ENCODE assay signal across 8 mouse cellular contexts in the genomic region with DNA sequence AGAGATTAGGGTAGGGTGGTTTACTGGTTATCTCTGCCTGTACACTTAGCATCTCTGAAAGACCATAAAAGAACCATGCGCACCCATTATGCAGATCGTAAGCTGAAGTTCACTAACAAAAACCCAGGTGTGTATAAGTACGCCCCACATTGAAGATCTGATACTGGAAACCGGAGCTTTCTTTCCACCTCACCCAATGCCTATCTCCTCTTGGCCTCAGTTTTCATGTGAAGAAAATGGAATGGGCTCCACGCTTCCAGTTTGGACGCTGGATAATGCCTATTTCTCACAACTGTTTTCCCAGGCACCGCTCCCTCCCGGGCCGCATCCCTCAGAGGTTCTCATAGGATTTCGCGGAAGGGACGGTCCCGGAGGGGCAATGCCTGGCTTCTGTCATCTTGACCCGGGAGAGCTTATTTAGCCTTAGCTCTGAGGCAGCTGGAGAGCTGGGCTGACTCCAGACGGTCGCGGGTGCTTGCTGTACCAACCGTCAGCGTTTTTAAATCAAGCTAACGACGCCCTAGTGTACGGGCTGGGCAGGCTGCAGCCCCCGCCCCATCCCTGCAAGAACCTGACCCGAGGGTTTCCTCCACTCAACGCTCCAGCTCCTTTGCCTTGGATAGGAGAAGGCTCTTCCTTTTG. TPM values are rescaled to one million over a fixed set of nuclear protein-coding genes. Genes with fewer than 3 reads are reported as not detected.
A peak's percentile ranks its signal among the peaks of the same experiment; 100 is the strongest.
DNase-seq lines count a peak whose midpoint lies in the region; ATAC-seq and TF ChIP-seq lines count a peak whose summit lies in the region.

No protein-coding gene starts in this region.

- H3K36me3 ChIP-seq in kidney, adult 2 months (ENCODE audit: control insufficient read depth, insufficient read depth, low read length), result no peaks in the 10 kb centered on the region
- H3K36me3 ChIP-seq in forebrain, embryonic 14.5 days (ENCODE audit: control insufficient read depth, insufficient read depth, low read length), result no peaks in the 10 kb centered on the region
- peaks cover 6% of the 10 kb centered on the region; the same call in 1 of the 2 replicates for H3K36me3 ChIP-seq in hindbrain, embryonic 14.5 days (replicated peaks; ENCODE audit: control insufficient read depth, insufficient read depth)

- WGBS in kidney, adult 2 months, result 4% methylated on average over 25 of the region's 25 CpGs
- WGBS in forebrain, embryonic 14.5 days, result 6% methylated on average over 25 of the region's 25 CpGs
- 3% methylated on average over 25 of the region's 25 CpGs for WGBS in hindbrain, embryonic 14.5 days

- no peaks in the 10 kb centered on the region for H3K9me3 ChIP-seq in forebrain, embryonic 14.5 days (replicated peaks; ENCODE audit: control insufficient read depth, low read length)
- no peaks in the 10 kb centered on the region for H3K9me3 ChIP-seq in hindbrain, embryonic 14.5 days (ENCODE audit: control insufficient read depth, low read length)

- no peak for TF ChIP-seq POLR2A in kidney, adult 2 months (IDR thresholded peaks at IDR 0.05; ENCODE audit: low read depth, low read length)

- H3K27ac ChIP-seq in kidney, adult 2 months (ENCODE audit: insufficient read depth, low read depth, low read length), result peak overlapping the region; percentile 16; the same call in 1 of the 2 replicates
- H3K27ac ChIP-seq in forebrain, embryonic 14.5 days (ENCODE audit: low read depth, low read length), result peak overlapping the region; percentile 63; the same call in 1 of the 2 replicates
- peak overlapping the region; percentile 93 for H3K27ac ChIP-seq in hindbrain, embryonic 14.5 days

- peak overlapping the region; percentile 60 for H3K4me2 ChIP-seq in forebrain, embryonic 14.5 days (ENCODE audit: low read length)
- peak overlapping the region; percentile 77 for H3K4me2 ChIP-seq in hindbrain, embryonic 14.5 days (replicated peaks)

- H3K9ac ChIP-seq in forebrain, embryonic 14.5 days (ENCODE audit: low read length), result peak overlapping the region; percentile 83
- peak overlapping the region; percentile 82 for H3K9ac ChIP-seq in hindbrain, embryonic 14.5 days

- ATAC-seq in forebrain, embryonic 14.5 days, result no peak
- peak; percentile 24; the same call in 1 of the 2 replicates for ATAC-seq in hindbrain, embryonic 14.5 days (ENCODE audit: low FRiP score)
- ATAC-seq in erythroid progenitor cell, adult 5-6 weeks (replicated peaks; ENCODE audit: low FRiP score, poor library complexity, severe bottlenecking), result no peak

- no peak for TF ChIP-seq CTCF in kidney, adult 2 months (conservative IDR thresholded peaks at IDR 0.05; ENCODE audit: insufficient read depth, insufficient read length, low read depth, low read length)

- DNase-seq in kidney, adult 2 months, result no peak
- DNase-seq in kidney, adult 11 months, result no peak
- DNase-seq in ES-CJ7 (ENCODE audit: low read depth, low spot score), result peak; percentile 65
- peak; percentile 35 for DNase-seq in forebrain, embryonic 14.5 days (ENCODE audit: low spot score)
- DNase-seq in hindbrain, embryonic 14.5 days (ENCODE audit: low spot score), result peak; percentile 50
- DNase-seq in lung, postnatal 4 days, result peak; percentile 62 to 79
- DNase-seq in right cerebral cortex, postnatal 10 days (ENCODE audit: low spot score in 2 of 2), result no peak

- H3K27me3 ChIP-seq in kidney, adult 2 months (replicated peaks; ENCODE audit: control insufficient read depth, insufficient read depth, low read length), result no peaks in the 10 kb centered on the region
- no peaks in the 10 kb centered on the region for H3K27me3 ChIP-seq in forebrain, embryonic 14.5 days (replicated peaks; ENCODE audit: control insufficient read depth, insufficient read depth, low read length)
- no peaks in the 10 kb centered on the region for H3K27me3 ChIP-seq in hindbrain, embryonic 14.5 days (ENCODE audit: control insufficient read depth, insufficient read depth, low read length)

- H3K4me1 ChIP-seq in kidney, adult 2 months (ENCODE audit: control insufficient read depth, insufficient read depth, low read length), result 0 out of 2 replicates have a peak, but pooled peaks cover 2% of the 10 kb centered on the region
- peaks cover 6% of the 10 kb centered on the region for H3K4me1 ChIP-seq in forebrain, embryonic 14.5 days (ENCODE audit: control insufficient read depth, insufficient read depth, low read length)
- H3K4me1 ChIP-seq in hindbrain, embryonic 14.5 days (replicated peaks; ENCODE audit: control insufficient read depth, insufficient read depth, low read length), result peaks cover 12% of the 10 kb centered on the region

- H3K4me3 ChIP-seq in kidney, adult 2 months (ENCODE audit: insufficient read depth, low read depth, low read length), result peak overlapping the region; percentile 50
- H3K4me3 ChIP-seq in forebrain, embryonic 14.5 days (ENCODE audit: low read depth, low read length), result peak overlapping the region; percentile 61
- peak overlapping the region; percentile 67 for H3K4me3 ChIP-seq in hindbrain, embryonic 14.5 days (replicated peaks; ENCODE audit: low read length)

RNA-seq across cellular contexts. Expression of gene Adam19, which starts 1.1 kb away (rescaled TPM):
- polyA plus RNA-seq in kidney, adult 2 months (2012; rRNA removed), result 2.9 and 3.6 TPM in 2 replicates
- 4.5 and 6.2 TPM in 2 replicates for polyA plus RNA-seq in forebrain, embryonic 14.5 days (2014; fragmentation: Nextera tagmentation; extraction: Ambion mirVana)
- 12.2 and 14.5 TPM in 2 replicates for polyA plus RNA-seq in hindbrain, embryonic 14.5 days (2014; fragmentation: Nextera tagmentation; extraction: Ambion mirVana)
- 1.7 and 4.7 TPM in 2 replicates for total RNA-seq in erythroid progenitor cell, adult 5-6 weeks (2015; ENCODE audit: low replicate concordance)
- 2.4 and 4.1 TPM in 2 replicates for total RNA-seq in erythroid progenitor cell, adult 5-6 weeks (2017; ENCODE audit: low replicate concordance)

RNA-seq across cellular contexts. Expression of gene Gm12166, which starts 4.8 kb away (rescaled TPM):
- polyA plus RNA-seq in kidney, adult 2 months (2012; rRNA removed), result 9.6 and 14.2 TPM in 2 replicates
- polyA plus RNA-seq in forebrain, embryonic 14.5 days (2014; fragmentation: Nextera tagmentation; extraction: Ambion mirVana), result 4.7 and 6.3 TPM in 2 replicates
- polyA plus RNA-seq in hindbrain, embryonic 14.5 days (2014; fragmentation: Nextera tagmentation; extraction: Ambion mirVana), result 4.4 and 6.6 TPM in 2 replicates
- total RNA-seq in erythroid progenitor cell, adult 5-6 weeks (2015; ENCODE audit: low replicate concordance), result 1.7 and 8.3 TPM in 2 replicates
- not detected in 2 replicates for total RNA-seq in erythroid progenitor cell, adult 5-6 weeks (2017; ENCODE audit: low replicate concordance)

Comparison
In these comparisons a context has a peak if more than half of its experiments do, and no peak if none do; other contexts are left out.
1. DNase-seq: peak in ES-CJ7 (single experiment), forebrain, embryonic 14.5 days (single experiment), hindbrain, embryonic 14.5 days (single experiment) and lung, postnatal 4 days (2 of 2); none in kidney, adult 2 months (single experiment), kidney, adult 11 months (single experiment) and right cerebral cortex, postnatal 10 days (0 of 2).
2. H3K27ac ChIP-seq: peak in every context shown above with its lines; median percentile 93 in hindbrain, embryonic 14.5 days; 63 in forebrain, embryonic 14.5 days; 16 in kidney, adult 2 months.
3. Peak in every context shown above with its lines, with median percentiles within 50 percentile points of each other: H3K4me3 ChIP-seq.